Mouse (Mus musculus): Measurements from ENCODE around the gene Gm20431.

- no peak for TF ChIP-seq CTCF (IDR thresholded peaks at IDR 0.05)
- TF ChIP-seq EP300 (IDR thresholded peaks at IDR 0.05) = no peak
Observed at GRCm38 (mm10) chr2:167624368-167625075, 36.8 kb downstream of the Gm20431 start.
